Mouse (Mus musculus) liver, embryonic 14.5 days (tissue): Measurements from ENCODE around the gene Vps35l. TPM values are rescaled to one million over a fixed set of nuclear protein-coding genes. Genes with fewer than 3 reads are reported as not detected.

Experiments used
- ATAC-seq: fragments of 200-750 bp; cut with Nextera tagmentation; 2 replicates; pipeline ENCODE4 v1.8.0; 2017; ENCODE audit warnings: moderate number of reproducible peaks, mild to moderate bottlenecking, moderate library complexity; ENCODE audit not compliant: insufficient read depth
- DNase-seq, 3 experiments: peaks; one replicate each; pipeline ENCODE4 v3.0.0-alpha.2; 2012 to 2013; ENCODE audit warnings: low read depth in 3 of 3, low spot score in 3 of 3
- H3K27ac ChIP-seq: fragments of 300-500 bp; sonication (generic); 2 replicates; pipeline ENCODE4 v1.5.1; 2014; ENCODE audit warnings: moderate library complexity, mild to moderate bottlenecking, control low read depth, inconsistent platforms
- H3K27me3 ChIP-seq: fragments of 300-500 bp; sonication (generic); 2 replicates; pipeline ENCODE4 v1.6.1; 2014; ENCODE audit warnings: mild to moderate bottlenecking, low read length, moderate library complexity; ENCODE audit not compliant: control insufficient read depth, insufficient read depth
- H3K36me3 ChIP-seq: fragments of 300-500 bp; sonication (generic); replicated peaks from 2 replicates; pipeline ENCODE4 v1.6.1; 2014; ENCODE audit warnings: low read depth; ENCODE audit not compliant: control insufficient read depth, insufficient read depth
- H3K4me1 ChIP-seq, 2 experiments: fragments of 200-500 bp in 1 of 2; fragments of 300-500 bp in 1 of 2; sonication (generic) in 1 of 2; replicated peaks; 2 replicates each; pipeline ENCODE4 v1.6.1; 2012 to 2014; ENCODE audit warnings: antibody characterized with exemption in 1 of 2, inconsistent platforms in 1 of 2, low read length in 1 of 2; ENCODE audit not compliant: control insufficient read depth in 2 of 2, insufficient read depth in 2 of 2
- H3K4me2 ChIP-seq: fragments of 300-500 bp; sonication (generic); 2 replicates; pipeline ENCODE4 v1.6.1; 2014; ENCODE audit warnings: low read depth, mild to moderate bottlenecking, control low read depth, moderate library complexity
- H3K4me3 ChIP-seq, 2 experiments: fragments of 200-500 bp in 1 of 2; fragments of 300-500 bp in 1 of 2; sonication (generic) in 1 of 2; 2 replicates each; pipeline ENCODE4 v1.5.1; 2012 to 2014; ENCODE audit warnings: low read depth in 2 of 2, low read length in 2 of 2, mild to moderate bottlenecking in 2 of 2, control low read depth in 1 of 2, inconsistent platforms in 1 of 2, moderate library complexity in 1 of 2; ENCODE audit not compliant: insufficient read depth in 1 of 2
- H3K9ac ChIP-seq: fragments of 300-500 bp; sonication (generic); replicated peaks from 2 replicates; pipeline ENCODE4 v1.6.1; 2014; ENCODE audit warnings: mild to moderate bottlenecking, control low read depth, moderate library complexity
- H3K9me3 ChIP-seq: fragments of 300-500 bp; sonication (generic); 2 replicates; pipeline ENCODE4 v1.6.1; 2016; ENCODE audit warnings: low read length, mixed read lengths; ENCODE audit not compliant: control insufficient read depth
- CTCF ChIP-seq: IDR thresholded peaks from 2 replicates; pipeline ENCODE4 v1.5.1; 2016; ENCODE audit warnings: antibody characterized with exemption, low read depth, control low read depth
- EP300 ChIP-seq: IDR thresholded peaks from 2 replicates; pipeline ENCODE4 v1.6.1; 2016; ENCODE audit warnings: antibody characterized with exemption, low read depth
- WGBS: fragments of 180-500 bp; shearing (Covaris S2); extraction: QIAGEN DNeasy Blood & Tissue Kit; methylation state at CpG from one replicate; pipeline ENCODE4 v1.1.7; 2014; ENCODE audit not compliant: insufficient replicate concordance; 5-methylcytosine and 5-hydroxymethylcytosine counted together
- polyA plus RNA-seq, 2 experiments: library from polyadenylated mRNA; depleted of rRNA in 1 of 2; stranded (reverse) in 1 of 2; unstranded in 1 of 2; fragments of >200 nt; fragmentation: Nextera tagmentation in 1 of 2; extraction: Ambion mirVana in 1 of 2; gene quantifications; 2 replicates each; pipeline versions ENCODE4 v1.2.1 to v1.2.3; 2012 to 2014

Gene Vps35l
- polyA plus RNA-seq, 2 experiments = 26.1 to 33.2 TPM

GRCm38 (mm10) chr7:118783305-118784001, 43.4 kb downstream of the Vps35l start:
- Histone ChIP-seq H3K27me3 (no peaks in the 10 kb centered on the region), H3K9ac (no peak overlapping the region), H3K27ac (no peak overlapping the region), H3K4me1 (no peaks in the 10 kb centered on the region), H3K36me3 (no peaks in the 10 kb centered on the region), H3K9me3 (no peaks in the 10 kb centered on the region), H3K4me3 (no peak overlapping the region), H3K4me2 (no peak overlapping the region)
- no peak for DNase-seq
- TF ChIP-seq EP300 (no peak), CTCF (no peak)
- ATAC-seq = no peak
- WGBS = 86% methylated on average over 11 of the region's 11 CpGs

- 75% methylated on average over 6 of the region's 6 CpGs for WGBS
These were observed 46.1 kb downstream of the Vps35l start for GRCm38 (mm10) chr7:118786091-118786490.

GRCm38 (mm10) chr7:118787326-118787725, 47.3 kb downstream of the Vps35l start:
- no peaks in the 10 kb centered on the region for H3K27me3 ChIP-seq
- H3K27ac ChIP-seq = no peak overlapping the region
- H3K36me3 ChIP-seq = no peaks in the 10 kb centered on the region
- TF ChIP-seq EP300 (no peak), CTCF (no peak)
- ATAC-seq (no peak), DNase-seq (no peak)
- no peaks in the 10 kb centered on the region for H3K4me1 ChIP-seq
- no peak overlapping the region for H3K4me2 ChIP-seq
- no peak overlapping the region for H3K4me3 ChIP-seq
- no peaks in the 10 kb centered on the region for H3K9me3 ChIP-seq
- H3K9ac ChIP-seq = no peak overlapping the region
- WGBS = 75% methylated on average over 5 of the region's 5 CpGs

More at GRCm38 (mm10) chr7:118786091-118786490, 46.1 kb downstream of the Vps35l start:
- no peaks in the 10 kb centered on the region for H3K4me1 ChIP-seq
- ATAC-seq (no peak), DNase-seq (no peak)
- H3K4me3 ChIP-seq = no peak overlapping the region
- no peaks in the 10 kb centered on the region for H3K27me3 ChIP-seq
- no peak overlapping the region for H3K9ac ChIP-seq
- H3K36me3 ChIP-seq = no peaks in the 10 kb centered on the region
- H3K9me3 ChIP-seq = no peaks in the 10 kb centered on the region
- TF ChIP-seq CTCF (no peak), EP300 (no peak)
- no peak overlapping the region for H3K4me2 ChIP-seq
- H3K27ac ChIP-seq = no peak overlapping the region

DNA sequence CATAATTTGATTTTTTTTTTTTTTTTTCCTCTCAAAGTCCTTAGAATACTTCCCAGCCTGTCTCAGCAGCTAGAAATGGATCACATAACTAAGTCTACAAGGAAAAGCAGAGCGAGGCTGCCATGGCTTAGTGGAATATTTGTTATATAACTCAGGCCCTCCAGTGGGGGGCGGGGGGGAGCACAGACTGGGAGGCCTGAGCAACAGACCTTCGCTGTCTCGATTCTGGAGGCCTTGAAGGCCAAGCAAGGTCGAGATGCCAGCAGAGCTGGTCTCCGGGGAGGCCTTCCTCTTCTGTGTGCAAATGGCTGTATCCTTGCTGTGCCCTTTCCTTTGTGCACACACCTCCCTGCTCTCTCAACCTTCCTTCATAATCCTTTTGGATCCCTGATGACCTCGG, 48.5 kb downstream of the Vps35l start:
- Histone ChIP-seq H3K36me3 (no peaks in the 10 kb centered on the region; the same call in 1 of the 2 replicates), H3K4me2 (no peak overlapping the region), H3K9me3 (no peaks in the 10 kb centered on the region), H3K9ac (no peak overlapping the region), H3K4me1 (no peaks in the 10 kb centered on the region), H3K27ac (no peak overlapping the region), H3K4me3 (no peak overlapping the region), H3K27me3 (no peaks in the 10 kb centered on the region)
- DNase-seq (no peak), ATAC-seq (no peak)
- no peak for TF ChIP-seq EP300
- TF ChIP-seq CTCF = no peak
- 59% methylated on average over 7 of the region's 7 CpGs for WGBS

GRCm38 (mm10) chr7:118790292-118790691, 50.3 kb downstream of the Vps35l start:
- no peak for TF ChIP-seq CTCF
- no peak for TF ChIP-seq EP300
- Histone ChIP-seq H3K9me3 (no peaks in the 10 kb centered on the region), H3K27ac (no peak overlapping the region), H3K36me3 (no peaks in the 10 kb centered on the region; the same call in 1 of the 2 replicates), H3K9ac (no peak overlapping the region), H3K27me3 (no peaks in the 10 kb centered on the region), H3K4me1 (no peaks in the 10 kb centered on the region), H3K4me3 (no peak overlapping the region), H3K4me2 (no peak overlapping the region)
- WGBS = 64% methylated on average over 5 of the region's 5 CpGs
- no peak for ATAC-seq
- no peak for DNase-seq
